Mouse (Mus musculus): Measurements from ENCODE around the gene Camsap3. TPM values are rescaled to one million over a fixed set of nuclear protein-coding genes. Genes with fewer than 3 reads are reported as not detected.

Gene Camsap3
- polyA plus RNA-seq, 1 experiment from 2014 or later, result 14.5 TPM

DNA sequence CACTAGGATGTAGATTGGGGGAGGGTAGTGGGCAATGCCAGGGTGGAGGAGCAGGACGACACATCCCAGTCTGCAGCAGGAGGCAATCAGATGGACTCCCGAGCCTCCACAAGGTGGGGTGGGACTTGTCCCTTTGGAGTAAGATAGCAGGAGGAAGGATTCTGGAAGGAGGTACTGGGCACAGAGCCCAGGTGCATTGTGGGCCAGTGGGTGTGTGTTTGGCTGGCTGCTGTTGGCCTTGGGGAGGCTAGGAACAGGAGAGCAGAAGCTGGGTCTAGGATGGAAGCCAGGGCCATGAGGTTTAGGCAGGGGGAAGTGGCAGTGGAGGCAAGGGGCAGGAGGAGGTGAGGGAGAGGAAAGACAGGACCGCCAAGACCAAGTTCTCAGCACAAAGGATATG is 6.4 kb downstream of the Camsap3 start:
- H3K36me3 ChIP-seq (ENCODE audit: control insufficient read depth, insufficient read depth, low read length), result no peaks in the 10 kb centered on the region
- H3K9ac ChIP-seq (ENCODE audit: low read length), result no peak overlapping the region
- no peaks in the 10 kb centered on the region for H3K27me3 ChIP-seq (ENCODE audit: control insufficient read depth, insufficient read depth, low read length)
- ATAC-seq (ENCODE audit: insufficient read depth, low FRiP score, low TSS enrichment) (no peak), DNase-seq (ENCODE audit: low spot score) (peak; percentile 6)
- no peak overlapping the region for H3K27ac ChIP-seq (ENCODE audit: low read depth, low read length)
- no peaks in the 10 kb centered on the region for H3K9me3 ChIP-seq (ENCODE audit: control insufficient read depth, low read length)
- 75% methylated on average over 3 of the region's 3 CpGs for WGBS
- no peaks in the 10 kb centered on the region for H3K4me1 ChIP-seq (ENCODE audit: control insufficient read depth, insufficient read depth, low read length)
- no peak overlapping the region for H3K4me3 ChIP-seq (ENCODE audit: low read depth, low read length)
- no peak overlapping the region for H3K4me2 ChIP-seq (ENCODE audit: low read depth)

- Histone ChIP-seq H3K36me3 (ENCODE audit: control insufficient read depth, insufficient read depth, low read length) (no peaks in the 10 kb centered on the region), H3K4me3 (ENCODE audit: low read depth, low read length) (no peak overlapping the region), H3K4me2 (ENCODE audit: low read depth) (no peak overlapping the region), H3K27ac (ENCODE audit: low read depth, low read length) (no peak overlapping the region), H3K9ac (ENCODE audit: low read length) (no peak overlapping the region), H3K4me1 (ENCODE audit: control insufficient read depth, insufficient read depth, low read length) (no peaks in the 10 kb centered on the region), H3K9me3 (ENCODE audit: control insufficient read depth, low read length) (no peaks in the 10 kb centered on the region), H3K27me3 (ENCODE audit: control insufficient read depth, insufficient read depth, low read length) (no peaks in the 10 kb centered on the region)
- WGBS, result 92% methylated on average over 2 of the region's 2 CpGs
- no peak for ATAC-seq (ENCODE audit: insufficient read depth, low FRiP score, low TSS enrichment)
- DNase-seq (ENCODE audit: low spot score), result no peak
These were observed 7.4 kb downstream of the Camsap3 start for GRCm38 (mm10) chr8:3594466-3594865.

- 80% methylated on average over 3 of the region's 3 CpGs for WGBS
- H3K27ac ChIP-seq (ENCODE audit: low read depth, low read length), result no peak overlapping the region
- no peak overlapping the region for H3K9ac ChIP-seq (ENCODE audit: low read length)
These were observed 11.0 kb downstream of the Camsap3 start for GRCm38 (mm10) chr8:3598054-3598453.

GRCm38 (mm10) chr8:3599219-3599618 is 12.1 kb downstream of the Camsap3 start:
- 78% methylated on average over 1 of the region's 1 CpGs for WGBS
- H3K36me3 ChIP-seq (ENCODE audit: control insufficient read depth, insufficient read depth, low read length), result no peaks in the 10 kb centered on the region

More at GRCm38 (mm10) chr8:3598054-3598453, 11.0 kb downstream of the Camsap3 start:
- H3K4me1 ChIP-seq (ENCODE audit: control insufficient read depth, insufficient read depth, low read length), result no peaks in the 10 kb centered on the region
- H3K27me3 ChIP-seq (ENCODE audit: control insufficient read depth, insufficient read depth, low read length), result no peaks in the 10 kb centered on the region
- no peaks in the 10 kb centered on the region for H3K36me3 ChIP-seq (ENCODE audit: control insufficient read depth, insufficient read depth, low read length)
- DNase-seq (ENCODE audit: low spot score), result no peak
- ATAC-seq (ENCODE audit: insufficient read depth, low FRiP score, low TSS enrichment), result no peak
- no peak overlapping the region for H3K4me3 ChIP-seq (ENCODE audit: low read depth, low read length)
- H3K4me2 ChIP-seq (ENCODE audit: low read depth), result no peak overlapping the region
- H3K9me3 ChIP-seq (ENCODE audit: control insufficient read depth, low read length), result no peaks in the 10 kb centered on the region

GRCm38 (mm10) chr8:3600401-3600800 is 13.3 kb downstream of the Camsap3 start:
- Histone ChIP-seq H3K4me1 (ENCODE audit: control insufficient read depth, insufficient read depth, low read length) (no peaks in the 10 kb centered on the region), H3K4me3 (ENCODE audit: low read depth, low read length) (no peak overlapping the region), H3K27me3 (ENCODE audit: control insufficient read depth, insufficient read depth, low read length) (no peaks in the 10 kb centered on the region), H3K36me3 (ENCODE audit: control insufficient read depth, insufficient read depth, low read length) (no peaks in the 10 kb centered on the region), H3K27ac (ENCODE audit: low read depth, low read length) (no peak overlapping the region), H3K9ac (ENCODE audit: low read length) (no peak overlapping the region), H3K4me2 (ENCODE audit: low read depth) (no peak overlapping the region), H3K9me3 (ENCODE audit: control insufficient read depth, low read length) (no peaks in the 10 kb centered on the region)
- ATAC-seq (ENCODE audit: insufficient read depth, low FRiP score, low TSS enrichment) (no peak), DNase-seq (ENCODE audit: low spot score) (no peak)
- WGBS, result 92% methylated on average over 6 of the region's 6 CpGs

More at GRCm38 (mm10) chr8:3599219-3599618, 12.1 kb downstream of the Camsap3 start:
- no peaks in the 10 kb centered on the region for H3K4me1 ChIP-seq (ENCODE audit: control insufficient read depth, insufficient read depth, low read length)
- H3K4me3 ChIP-seq (ENCODE audit: low read depth, low read length), result no peak overlapping the region
- H3K27ac ChIP-seq (ENCODE audit: low read depth, low read length), result no peak overlapping the region
- ATAC-seq (ENCODE audit: insufficient read depth, low FRiP score, low TSS enrichment) (no peak), DNase-seq (ENCODE audit: low spot score) (no peak)
- no peak overlapping the region for H3K9ac ChIP-seq (ENCODE audit: low read length)
- H3K4me2 ChIP-seq (ENCODE audit: low read depth), result no peak overlapping the region
- H3K27me3 ChIP-seq (ENCODE audit: control insufficient read depth, insufficient read depth, low read length), result no peaks in the 10 kb centered on the region
- no peaks in the 10 kb centered on the region for H3K9me3 ChIP-seq (ENCODE audit: control insufficient read depth, low read length)

GRCm38 (mm10) chr8:3603439-3603838 is 16.3 kb downstream of the Camsap3 start:
- Histone ChIP-seq H3K9me3 (ENCODE audit: control insufficient read depth, low read length) (no peaks in the 10 kb centered on the region), H3K27me3 (ENCODE audit: control insufficient read depth, insufficient read depth, low read length) (no peaks in the 10 kb centered on the region), H3K9ac (ENCODE audit: low read length) (no peak overlapping the region), H3K4me2 (ENCODE audit: low read depth) (no peak overlapping the region), H3K36me3 (ENCODE audit: control insufficient read depth, insufficient read depth, low read length) (peaks cover 6% of the 10 kb centered on the region), H3K4me1 (ENCODE audit: control insufficient read depth, insufficient read depth, low read length) (no peaks in the 10 kb centered on the region), H3K27ac (ENCODE audit: low read depth, low read length) (no peak overlapping the region), H3K4me3 (ENCODE audit: low read depth, low read length) (no peak overlapping the region)
- WGBS, result 84% methylated on average over 13 of the region's 13 CpGs
- ATAC-seq (ENCODE audit: insufficient read depth, low FRiP score, low TSS enrichment) (no peak), DNase-seq (ENCODE audit: low spot score) (no peak)

- Histone ChIP-seq H3K4me3 (ENCODE audit: low read depth, low read length) (no peak overlapping the region), H3K36me3 (ENCODE audit: control insufficient read depth, insufficient read depth, low read length) (peaks cover 20% of the 10 kb centered on the region), H3K27me3 (ENCODE audit: control insufficient read depth, insufficient read depth, low read length) (no peaks in the 10 kb centered on the region), H3K27ac (ENCODE audit: low read depth, low read length) (no peak overlapping the region), H3K4me2 (ENCODE audit: low read depth) (no peak overlapping the region), H3K9me3 (ENCODE audit: control insufficient read depth, low read length) (no peaks in the 10 kb centered on the region), H3K4me1 (ENCODE audit: control insufficient read depth, insufficient read depth, low read length) (no peaks in the 10 kb centered on the region), H3K9ac (ENCODE audit: low read length) (no peak overlapping the region)
- DNase-seq (ENCODE audit: low spot score), result no peak
- no peak for ATAC-seq (ENCODE audit: insufficient read depth, low FRiP score, low TSS enrichment)
- WGBS, result 92% methylated on average over 16 of the region's 16 CpGs
These were observed 19.5 kb downstream of the Camsap3 start for GRCm38 (mm10) chr8:3606593-3606992.

- H3K27ac ChIP-seq (ENCODE audit: low read depth, low read length), result no peak overlapping the region
- WGBS, result 97% methylated on average over 7 of the region's 7 CpGs
- ATAC-seq (ENCODE audit: insufficient read depth, low FRiP score, low TSS enrichment) (no peak), DNase-seq (ENCODE audit: low spot score) (no peak)
- no peak overlapping the region for H3K4me3 ChIP-seq (ENCODE audit: low read depth, low read length)
- H3K9ac ChIP-seq (ENCODE audit: low read length), result no peak overlapping the region
- H3K4me2 ChIP-seq (ENCODE audit: low read depth), result no peak overlapping the region
- no peaks in the 10 kb centered on the region for H3K9me3 ChIP-seq (ENCODE audit: control insufficient read depth, low read length)
- no peaks in the 10 kb centered on the region for H3K4me1 ChIP-seq (ENCODE audit: control insufficient read depth, insufficient read depth, low read length)
- H3K36me3 ChIP-seq (ENCODE audit: control insufficient read depth, insufficient read depth, low read length), result peaks cover 24% of the 10 kb centered on the region
- H3K27me3 ChIP-seq (ENCODE audit: control insufficient read depth, insufficient read depth, low read length), result no peaks in the 10 kb centered on the region
These were observed 20.7 kb downstream of the Camsap3 start for GRCm38 (mm10) chr8:3607822-3608221.

GRCm38 (mm10) chr8:3609046-3609815 is 22.1 kb downstream of the Camsap3 start:
- no peak overlapping the region for H3K4me3 ChIP-seq (ENCODE audit: low read depth, low read length)
- peaks cover 31% of the 10 kb centered on the region for H3K36me3 ChIP-seq (ENCODE audit: control insufficient read depth, insufficient read depth, low read length)
- 90% methylated on average over 12 of the region's 12 CpGs for WGBS
- H3K9ac ChIP-seq (ENCODE audit: low read length), result no peak overlapping the region
- H3K27ac ChIP-seq (ENCODE audit: low read depth, low read length), result no peak overlapping the region
- DNase-seq (ENCODE audit: low spot score) (no peak), ATAC-seq (ENCODE audit: insufficient read depth, low FRiP score, low TSS enrichment) (no peak)
- no peaks in the 10 kb centered on the region for H3K9me3 ChIP-seq (ENCODE audit: control insufficient read depth, low read length)
- no peaks in the 10 kb centered on the region for H3K27me3 ChIP-seq (ENCODE audit: control insufficient read depth, insufficient read depth, low read length)
- no peaks in the 10 kb centered on the region for H3K4me1 ChIP-seq (ENCODE audit: control insufficient read depth, insufficient read depth, low read length)
- H3K4me2 ChIP-seq (ENCODE audit: low read depth), result no peak overlapping the region

All from neural tube, embryonic 11.5 days (tissue).